Mouse (Mus musculus): ENCODE data around the gene B4galnt2. TPM values are rescaled to one million over a fixed set of nuclear protein-coding genes. Genes with fewer than 3 reads are reported as not detected.

B4galnt2 gene
- polyA plus RNA-seq, 1 experiment from 2014 or later, result 0.11 TPM

- peak overlapping the region; percentile 1; the same call in 1 of the 2 replicates for H3K9ac ChIP-seq (ENCODE audit: low read length)
- 5% methylated on average over 22 of the region's 22 CpGs for WGBS
- peaks cover 6% of the 10 kb centered on the region; the same call in 1 of the 2 replicates for H3K36me3 ChIP-seq (ENCODE audit: control insufficient read depth, insufficient read depth, low read length)
- no peaks in the 10 kb centered on the region for H3K9me3 ChIP-seq (ENCODE audit: control insufficient read depth, low read length)
- H3K4me2 ChIP-seq (ENCODE audit: low read length), result peak overlapping the region; percentile 11
- peaks cover 40 to 66% of the 10 kb centered on the region in 2 experiments for H3K4me1 ChIP-seq (ENCODE audit: control insufficient read depth in 2 of 2, insufficient read depth in 2 of 2, low read length in 2 of 2)
- 0 out of 4 replicates have a peak overlapping the region, but pooled peaks of 1 of the 2 experiments have one; percentile 33 for H3K27ac ChIP-seq (replicated peaks in 1 of 2; ENCODE audit: control insufficient read depth in 1 of 2, insufficient read depth in 1 of 2, low read depth in 2 of 2, low read length in 2 of 2)
- ATAC-seq (ENCODE audit: insufficient number of reproducible peaks, insufficient read depth, low FRiP score, low read depth), result 0 out of 2 replicates have a peak, but pooled peaks have one; percentile 49
- H3K27me3 ChIP-seq (ENCODE audit: control insufficient read depth, insufficient read depth, low read length), result peaks cover 48% of the 10 kb centered on the region
- no peak overlapping the region for H3K4me3 ChIP-seq (ENCODE audit: control insufficient read depth in 1 of 2, insufficient read depth in 1 of 2, low read depth in 1 of 2, low read length in 2 of 2)
Observed at GRCm38 (mm10) chr11:95834143-95834667, 80.5 kb downstream of the B4galnt2 start.

- H3K4me1 ChIP-seq (ENCODE audit: control insufficient read depth in 2 of 2, insufficient read depth in 2 of 2, low read length in 2 of 2), result peaks cover 40 to 66% of the 10 kb centered on the region in 2 experiments
- H3K4me3 ChIP-seq (ENCODE audit: control insufficient read depth in 1 of 2, insufficient read depth in 1 of 2, low read depth in 1 of 2, low read length in 2 of 2), result no peak overlapping the region
- peak overlapping the region; percentile 11 for H3K4me2 ChIP-seq (ENCODE audit: low read length)
- H3K9me3 ChIP-seq (ENCODE audit: control insufficient read depth, low read length), result no peaks in the 10 kb centered on the region
- 15% methylated on average over 18 of the region's 18 CpGs for WGBS
- no peak for ATAC-seq (ENCODE audit: insufficient number of reproducible peaks, insufficient read depth, low FRiP score, low read depth)
- H3K9ac ChIP-seq (ENCODE audit: low read length), result peak overlapping the region; percentile 1; the same call in 1 of the 2 replicates
- peaks cover 53% of the 10 kb centered on the region for H3K27me3 ChIP-seq (ENCODE audit: control insufficient read depth, insufficient read depth, low read length)
- no peak overlapping the region for H3K27ac ChIP-seq (replicated peaks in 1 of 2; ENCODE audit: control insufficient read depth in 1 of 2, insufficient read depth in 1 of 2, low read depth in 2 of 2, low read length in 2 of 2)
- H3K36me3 ChIP-seq (ENCODE audit: control insufficient read depth, insufficient read depth, low read length), result peaks cover 6% of the 10 kb centered on the region; the same call in 1 of the 2 replicates
Observed at GRCm38 (mm10) chr11:95833631-95834142, 81.0 kb downstream of the B4galnt2 start.

GRCm38 (mm10) chr11:95833006-95833570 is 81.6 kb downstream of the B4galnt2 start:
- Histone ChIP-seq H3K9me3 (ENCODE audit: control insufficient read depth, low read length) (no peaks in the 10 kb centered on the region), H3K4me1 (ENCODE audit: control insufficient read depth in 2 of 2, insufficient read depth in 2 of 2, low read length in 2 of 2) (peaks cover 40 to 61% of the 10 kb centered on the region in 2 experiments), H3K9ac (ENCODE audit: low read length) (no peak overlapping the region), H3K27me3 (ENCODE audit: control insufficient read depth, insufficient read depth, low read length) (peaks cover 58% of the 10 kb centered on the region), H3K4me3 (ENCODE audit: control insufficient read depth in 1 of 2, insufficient read depth in 1 of 2, low read depth in 1 of 2, low read length in 2 of 2) (no peak overlapping the region), H3K4me2 (ENCODE audit: low read length) (no peak overlapping the region), H3K27ac (replicated peaks in 1 of 2; ENCODE audit: control insufficient read depth in 1 of 2, insufficient read depth in 1 of 2, low read depth in 2 of 2, low read length in 2 of 2) (no peak overlapping the region), H3K36me3 (ENCODE audit: control insufficient read depth, insufficient read depth, low read length) (peaks cover 6% of the 10 kb centered on the region; the same call in 1 of the 2 replicates)
- no peak for ATAC-seq (ENCODE audit: insufficient number of reproducible peaks, insufficient read depth, low FRiP score, low read depth)
- 32% methylated on average over 8 of the region's 8 CpGs for WGBS

GRCm38 (mm10) chr11:95832129-95833005 is 82.3 kb downstream of the B4galnt2 start:
- Histone ChIP-seq H3K9ac (ENCODE audit: low read length) (no peak overlapping the region), H3K27ac (replicated peaks in 1 of 2; ENCODE audit: control insufficient read depth in 1 of 2, insufficient read depth in 1 of 2, low read depth in 2 of 2, low read length in 2 of 2) (no peak overlapping the region), H3K36me3 (ENCODE audit: control insufficient read depth, insufficient read depth, low read length) (peaks cover 6% of the 10 kb centered on the region; the same call in 1 of the 2 replicates), H3K4me1 (ENCODE audit: control insufficient read depth in 2 of 2, insufficient read depth in 2 of 2, low read length in 2 of 2) (peaks cover 37 to 54% of the 10 kb centered on the region in 2 experiments), H3K9me3 (ENCODE audit: control insufficient read depth, low read length) (no peaks in the 10 kb centered on the region), H3K4me2 (ENCODE audit: low read length) (no peak overlapping the region), H3K4me3 (ENCODE audit: control insufficient read depth in 1 of 2, insufficient read depth in 1 of 2, low read depth in 1 of 2, low read length in 2 of 2) (no peak overlapping the region), H3K27me3 (ENCODE audit: control insufficient read depth, insufficient read depth, low read length) (peaks cover 62% of the 10 kb centered on the region)
- no peak for ATAC-seq (ENCODE audit: insufficient number of reproducible peaks, insufficient read depth, low FRiP score, low read depth)
- WGBS, result 51% methylated on average over 18 of the region's 18 CpGs

GRCm38 (mm10) chr11:95831641-95832040 is 83.0 kb downstream of the B4galnt2 start:
- no peak for ATAC-seq (ENCODE audit: insufficient number of reproducible peaks, insufficient read depth, low FRiP score, low read depth)
- peak overlapping the region; percentile 64 for H3K4me2 ChIP-seq (ENCODE audit: low read length)
- WGBS, result 18% methylated on average over 14 of the region's 15 CpGs
- peaks cover 30 to 52% of the 10 kb centered on the region in 2 experiments for H3K4me1 ChIP-seq (ENCODE audit: control insufficient read depth in 2 of 2, insufficient read depth in 2 of 2, low read length in 2 of 2)
- H3K4me3 ChIP-seq (ENCODE audit: control insufficient read depth in 1 of 2, insufficient read depth in 1 of 2, low read depth in 1 of 2, low read length in 2 of 2), result peak overlapping the region in 1 of 2 experiments; percentile 35; a peak in 1 of 4 replicates
- H3K9me3 ChIP-seq (ENCODE audit: control insufficient read depth, low read length), result no peaks in the 10 kb centered on the region
- H3K36me3 ChIP-seq (ENCODE audit: control insufficient read depth, insufficient read depth, low read length), result peaks cover 6% of the 10 kb centered on the region; the same call in 1 of the 2 replicates
- peaks cover 62% of the 10 kb centered on the region for H3K27me3 ChIP-seq (ENCODE audit: control insufficient read depth, insufficient read depth, low read length)
- H3K27ac ChIP-seq (replicated peaks in 1 of 2; ENCODE audit: control insufficient read depth in 1 of 2, insufficient read depth in 1 of 2, low read depth in 2 of 2, low read length in 2 of 2), result no peak overlapping the region
- no peak overlapping the region for H3K9ac ChIP-seq (ENCODE audit: low read length)

GRCm38 (mm10) chr11:95831276-95831619 is 83.4 kb downstream of the B4galnt2 start:
- no peak for ATAC-seq (ENCODE audit: insufficient number of reproducible peaks, insufficient read depth, low FRiP score, low read depth)
- H3K4me1 ChIP-seq (ENCODE audit: control insufficient read depth in 2 of 2, insufficient read depth in 2 of 2, low read length in 2 of 2), result peaks cover 27 to 49% of the 10 kb centered on the region in 2 experiments
- no peaks in the 10 kb centered on the region for H3K9me3 ChIP-seq (ENCODE audit: control insufficient read depth, low read length)
- H3K27me3 ChIP-seq (ENCODE audit: control insufficient read depth, insufficient read depth, low read length), result peaks cover 62% of the 10 kb centered on the region
- H3K9ac ChIP-seq (ENCODE audit: low read length), result no peak overlapping the region; the same call in 1 of the 2 replicates
- peak overlapping the region; percentile 21 to 35 for H3K4me3 ChIP-seq (ENCODE audit: control insufficient read depth in 1 of 2, insufficient read depth in 1 of 2, low read depth in 1 of 2, low read length in 2 of 2)
- no peak overlapping the region for H3K27ac ChIP-seq (replicated peaks in 1 of 2; ENCODE audit: control insufficient read depth in 1 of 2, insufficient read depth in 1 of 2, low read depth in 2 of 2, low read length in 2 of 2)
- WGBS, result 10% methylated on average over 10 of the region's 10 CpGs
- H3K36me3 ChIP-seq (ENCODE audit: control insufficient read depth, insufficient read depth, low read length), result peaks cover 6% of the 10 kb centered on the region; the same call in 1 of the 2 replicates
- H3K4me2 ChIP-seq (ENCODE audit: low read length), result peak overlapping the region; percentile 64

All from heart, embryonic 14.5 days (tissue).